Mouse (Mus musculus): Measurements from ENCODE around the gene Mpp3. TPM values are rescaled to one million over a fixed set of nuclear protein-coding genes. Genes with fewer than 3 reads are reported as not detected.

The Mpp3 gene
- total RNA-seq, 2 experiments from 2014 or later = 5.3 to 17.3 TPM

GRCm38 (mm10) chr11:101974923-101975322 is 53.3 kb downstream of the Mpp3 start:
- peak; percentile 34 to 48 for DNase-seq

- DNase-seq = no peak
These were observed 54.1 kb downstream of the Mpp3 start for GRCm38 (mm10) chr11:101974181-101974580.

- no peak for DNase-seq
These were observed 54.8 kb downstream of the Mpp3 start for GRCm38 (mm10) chr11:101973496-101973895.

GRCm38 (mm10) chr11:101972651-101973050 is 55.6 kb downstream of the Mpp3 start:
- DNase-seq = no peak

GRCm38 (mm10) chr11:101972097-101972496 is 56.2 kb downstream of the Mpp3 start:
- DNase-seq = no peak

- peak; percentile 35 to 60 for DNase-seq
These were observed 56.9 kb downstream of the Mpp3 start for GRCm38 (mm10) chr11:101971410-101971809.

- DNase-seq = no peak
These were observed 58.4 kb downstream of the Mpp3 start for GRCm38 (mm10) chr11:101969835-101970234.

GRCm38 (mm10) chr11:101968791-101969190 is 59.5 kb downstream of the Mpp3 start:
- peak; percentile 73 to 84 for DNase-seq

- DNase-seq = no peak
These were observed 60.0 kb downstream of the Mpp3 start for GRCm38 (mm10) chr11:101968311-101968710.

- no peak for DNase-seq
These were observed 61.2 kb downstream of the Mpp3 start, which contains the start of gene Sost for GRCm38 (mm10) chr11:101966965-101967614. Gene Sost, minus strand, starts transcription at chr11:101967015.

- DNase-seq = no peak
These were observed 62.7 kb downstream of the Mpp3 start for GRCm38 (mm10) chr11:101965553-101965952.

- DNase-seq = no peak
These were observed 63.6 kb downstream of the Mpp3 start for GRCm38 (mm10) chr11:101964647-101965046.

GRCm38 (mm10) chr11:101963473-101964291 is 64.6 kb downstream of the Mpp3 start:
- DNase-seq = peak; percentile 46 to 63

GRCm38 (mm10) chr11:101963043-101963442 is 65.2 kb downstream of the Mpp3 start:
- no peak for DNase-seq

GRCm38 (mm10) chr11:101957476-101957875 is 70.8 kb downstream of the Mpp3 start:
- DNase-seq = peak; percentile 17 to 21

GRCm38 (mm10) chr11:101953441-101953840 is 74.8 kb downstream of the Mpp3 start:
- DNase-seq = no peak

GRCm38 (mm10) chr11:101952541-101953341 is 75.5 kb downstream of the Mpp3 start:
- DNase-seq = peak; percentile 45 to 59

- no peak for DNase-seq
These were observed 78.2 kb downstream of the Mpp3 start for GRCm38 (mm10) chr11:101950021-101950420.

Measured in adrenal gland, postnatal 36 days (tissue).